8 mouse cellular contexts compared by ENCODE assay signal in genomic region chr14:14703346-14703871, GRCm38 (mm10). TPM values are rescaled to one million over a fixed set of nuclear protein-coding genes. Genes with fewer than 3 reads are reported as not detected.
DNase-seq lines count a peak whose midpoint lies in the region; ATAC-seq lines count a peak whose summit lies in the region.

No protein-coding gene starts in this region.

- DNase-seq in gastrocnemius, adult 18-20 months (ENCODE audit: low spot score) = peak; percentile 32
- no peak for DNase-seq in gastrocnemius, postnatal 25 days
- peak; percentile 28 for DNase-seq in c-Kit-positive CD71-positive TER-119-positive erythroid progenitor cells, embryonic 14.5 days (ENCODE audit: low spot score)
- DNase-seq in left cerebral cortex, adult 8-10 months (ENCODE audit: low spot score in 2 of 2) = peak; percentile 17 to 51
- DNase-seq in right cerebral cortex, postnatal 36 days (ENCODE audit: low spot score in 2 of 2) = peak; percentile 8 to 15

- H3K27ac ChIP-seq in forebrain, embryonic 16.5 days (ENCODE audit: low read length) = peak overlapping the region; percentile 98
- peak overlapping the region; percentile 99 for H3K27ac ChIP-seq in hindbrain, embryonic 15.5 days (replicated peaks)

- no peaks in the 10 kb centered on the region for H3K27me3 ChIP-seq in forebrain, embryonic 16.5 days (replicated peaks; ENCODE audit: control insufficient read depth, insufficient read depth, low read length)
- H3K27me3 ChIP-seq in hindbrain, embryonic 15.5 days = no peaks in the 10 kb centered on the region

- WGBS in forebrain, embryonic 16.5 days = 0% methylated on average over 60 of the region's 60 CpGs
- under 1% methylated on average over 47 of the region's 60 CpGs for WGBS in hindbrain, embryonic 15.5 days

- peak overlapping the region; percentile 96 for H3K4me3 ChIP-seq in forebrain, embryonic 16.5 days (replicated peaks; ENCODE audit: low read length)
- peak overlapping the region; percentile 96 for H3K4me3 ChIP-seq in hindbrain, embryonic 15.5 days

- peak; percentile 39 for ATAC-seq in forebrain, embryonic 16.5 days
- ATAC-seq in hindbrain, embryonic 15.5 days (ENCODE audit: low FRiP score, low read depth) = peak; percentile 50
- peak; percentile 36 for ATAC-seq in megakaryocyte, adult 5-6 weeks (ENCODE audit: poor library complexity, severe bottlenecking)

- H3K4me1 ChIP-seq in forebrain, embryonic 16.5 days (replicated peaks; ENCODE audit: control insufficient read depth, insufficient read depth, low read length) = peaks cover 18% of the 10 kb centered on the region
- peaks cover 23% of the 10 kb centered on the region for H3K4me1 ChIP-seq in hindbrain, embryonic 15.5 days (replicated peaks)

- H3K9ac ChIP-seq in forebrain, embryonic 16.5 days (replicated peaks; ENCODE audit: low read depth, low read length) = peak overlapping the region; percentile 98
- H3K9ac ChIP-seq in hindbrain, embryonic 15.5 days = peak overlapping the region; percentile 97

- H3K36me3 ChIP-seq in forebrain, embryonic 16.5 days (ENCODE audit: control insufficient read depth, insufficient read depth) = peaks cover 2% of the 10 kb centered on the region; the same call in 1 of the 2 replicates
- H3K36me3 ChIP-seq in hindbrain, embryonic 15.5 days = no peaks in the 10 kb centered on the region

- H3K4me2 ChIP-seq in forebrain, embryonic 16.5 days (ENCODE audit: low read length) = peak overlapping the region; percentile 61
- peak overlapping the region; percentile 61 for H3K4me2 ChIP-seq in hindbrain, embryonic 15.5 days

- no peaks in the 10 kb centered on the region for H3K9me3 ChIP-seq in forebrain, embryonic 16.5 days (ENCODE audit: control insufficient read depth, low read length)
- H3K9me3 ChIP-seq in hindbrain, embryonic 15.5 days = no peaks in the 10 kb centered on the region

RNA-seq across cellular contexts. Expression of gene Slc4a7, which starts 1.3 kb away (rescaled TPM):
- total RNA-seq in gastrocnemius, adult 18-20 months (2021) = 1 to 10 TPM; 7.6 to 9.6 TPM
- 1 to 10 TPM; 8.1 to 10.0 TPM for total RNA-seq in gastrocnemius, postnatal 25 days (2021)
- polyA plus RNA-seq in forebrain, embryonic 16.5 days (2015; fragmentation: Nextera tagmentation; extraction: Ambion mirVana) = 33.3 and 38.2 TPM in 2 replicates
- polyA plus RNA-seq in hindbrain, embryonic 15.5 days (2015; fragmentation: Nextera tagmentation; extraction: Ambion mirVana) = 27.9 and 29.9 TPM in 2 replicates
- total RNA-seq in left cerebral cortex, adult 8-10 months (2022) = 10 to 100 TPM; 17.7 to 19.7 (median 19.4) TPM
- total RNA-seq in megakaryocyte, adult 5-6 weeks (2015) = 23.9 and 26.7 TPM in 2 replicates
- 28.2 and 29.0 TPM in 2 replicates for total RNA-seq in megakaryocyte, adult 5-6 weeks (2017)
